Mouse (Mus musculus) ovary, postnatal 14 days (tissue): ENCODE data around the gene Myoc.

ENCODE experiments used
- DNase-seq: peaks from one replicate; pipeline ENCODE4 v3.0.0; 2022; ENCODE audit warnings: low spot score

The Myoc gene

DNA sequence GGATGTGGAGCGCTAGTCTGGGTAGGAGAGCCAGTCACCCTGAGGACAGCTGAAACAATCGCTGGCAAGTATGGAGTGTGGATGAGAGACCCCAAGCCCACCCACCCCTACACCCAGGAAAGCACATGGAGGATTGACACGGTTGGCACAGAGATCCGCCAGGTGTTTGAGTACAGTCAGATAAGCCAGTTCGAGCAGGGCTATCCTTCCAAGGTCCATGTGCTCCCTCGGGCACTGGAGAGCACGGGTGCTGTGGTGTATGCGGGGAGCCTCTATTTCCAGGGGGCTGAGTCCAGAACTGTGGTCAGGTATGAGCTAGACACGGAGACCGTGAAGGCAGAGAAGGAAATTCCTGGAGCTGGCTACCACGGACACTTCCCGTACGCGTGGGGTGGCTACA is 9.5 kb downstream of the Myoc start:
- DNase-seq = no peak

GRCm38 (mm10) chr1:162658119-162658518 is 19.2 kb downstream of the Myoc start, which contains the start of gene Myocos:
TSS of gene Myocos (minus strand) at chr1:162658219.
- no peak for DNase-seq

GRCm38 (mm10) chr1:162660276-162660860 is 21.4 kb downstream of the Myoc start:
- DNase-seq = no peak

DNA sequence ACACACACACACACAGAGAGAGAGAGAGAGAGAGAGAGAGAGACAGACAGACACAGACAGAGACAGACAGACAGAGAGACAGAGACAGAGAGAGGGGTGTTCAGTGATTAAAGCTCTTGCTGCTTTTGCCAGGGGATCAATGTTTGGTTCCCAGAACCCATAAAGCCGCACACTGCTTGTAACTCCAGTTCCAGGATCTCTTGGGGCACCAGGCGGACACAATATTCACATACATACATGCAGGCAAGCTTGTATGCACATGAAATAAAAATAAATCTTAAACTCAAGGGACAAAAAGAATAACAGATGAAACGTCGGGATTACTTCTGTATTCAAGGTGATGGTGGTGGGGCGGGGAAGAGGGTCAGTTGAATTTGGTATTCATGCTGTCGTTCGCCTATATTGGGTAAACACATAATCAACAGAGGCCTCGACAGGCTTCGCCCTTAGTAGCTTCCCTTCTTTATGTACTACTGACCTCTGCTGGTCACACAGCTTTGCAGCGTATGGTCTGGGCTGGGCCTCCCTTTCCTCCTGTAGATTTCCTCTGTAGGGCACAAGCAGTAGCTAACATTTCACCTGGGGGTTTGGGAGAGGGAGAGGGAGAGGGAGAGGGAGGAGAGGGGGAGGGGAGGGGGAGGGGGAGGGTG is 26.0 kb downstream of the Myoc start:
- peak; percentile 72 for DNase-seq

DNA sequence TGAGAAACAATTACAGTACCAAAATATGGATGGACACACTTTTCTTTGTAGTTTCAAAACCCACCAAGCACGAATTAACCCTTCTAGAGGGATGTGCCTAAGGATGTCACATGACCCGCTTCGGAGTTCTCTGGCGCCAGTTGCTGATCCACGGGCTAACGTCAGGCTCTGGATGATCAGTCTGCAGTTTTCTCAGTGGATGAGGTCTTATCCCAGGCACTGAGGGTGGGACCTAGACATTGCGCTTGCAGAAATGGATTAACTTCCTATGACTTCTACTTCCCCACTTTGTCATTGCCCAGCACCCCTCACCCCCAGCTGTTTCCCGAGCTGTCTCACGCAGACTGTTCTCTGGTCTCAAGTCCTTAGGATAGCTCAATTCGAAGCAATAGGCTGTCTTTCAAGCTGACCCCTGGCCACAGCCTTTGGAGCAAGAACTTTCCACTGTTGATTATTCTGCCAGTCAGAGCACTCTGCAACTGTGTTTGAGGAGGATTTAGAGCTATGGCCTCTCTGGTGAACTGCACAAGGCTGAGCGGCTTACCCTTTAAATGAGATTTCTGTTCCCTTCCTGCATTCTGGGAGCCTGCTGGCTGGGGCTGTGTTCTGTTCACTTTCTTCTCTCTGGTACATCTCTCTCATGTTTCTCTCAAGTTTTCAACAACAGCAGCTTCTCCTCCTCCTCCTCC is 26.7 kb downstream of the Myoc start:
- DNase-seq = no peak

- DNase-seq = no peak
Measured at GRCm38 (mm10) chr1:162693721-162694120, 54.8 kb downstream of the Myoc start.

GRCm38 (mm10) chr1:162697866-162698265 is 58.9 kb downstream of the Myoc start:
- no peak for DNase-seq
